Mouse (Mus musculus): Measurements from ENCODE around the gene Cwf19l1.

DNA sequence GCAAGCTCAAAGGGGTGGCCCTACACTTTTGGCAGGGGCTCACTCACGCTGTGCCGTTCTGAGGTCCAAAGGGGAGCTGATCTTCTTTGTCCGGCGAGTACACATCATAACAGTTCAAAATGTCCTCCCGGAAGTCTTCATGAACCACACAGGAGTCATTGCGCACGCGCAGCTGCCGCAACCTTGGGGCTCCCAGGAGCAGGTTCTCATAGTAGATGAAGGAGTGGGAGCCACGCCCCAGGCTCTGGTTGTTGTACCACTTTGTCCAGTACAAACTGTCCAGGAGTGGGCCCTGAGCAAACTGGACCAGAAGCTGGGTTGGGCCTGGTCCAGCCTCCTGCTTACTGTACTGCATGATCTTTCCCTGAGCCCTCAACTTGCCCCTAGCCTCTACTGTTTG, 21.3 kb upstream of the Cwf19l1 start:
- TF ChIP-seq GATA1 (IDR thresholded peaks at IDR 0.05; ENCODE audit: borderline replicate concordance, low read length) (no peak), FLI1 (IDR thresholded peaks at IDR 0.05; ENCODE audit: low read length) (no peak)
